Mouse (Mus musculus): Measurements from ENCODE around the gene Prr14l. TPM values are rescaled to one million over a fixed set of nuclear protein-coding genes. Genes with fewer than 3 reads are reported as not detected.
A peak's percentile ranks its signal among the peaks of the same experiment; 100 is the strongest.
"Not testable (repeated sequence)": the region's sequence is repeated elsewhere in the genome, so short reads cannot be mapped to it uniquely, and the experiment has no call there.

Prr14l gene
- total RNA-seq, 2 experiments from 2014 or later: 4.7 to 6.1 TPM

DNA sequence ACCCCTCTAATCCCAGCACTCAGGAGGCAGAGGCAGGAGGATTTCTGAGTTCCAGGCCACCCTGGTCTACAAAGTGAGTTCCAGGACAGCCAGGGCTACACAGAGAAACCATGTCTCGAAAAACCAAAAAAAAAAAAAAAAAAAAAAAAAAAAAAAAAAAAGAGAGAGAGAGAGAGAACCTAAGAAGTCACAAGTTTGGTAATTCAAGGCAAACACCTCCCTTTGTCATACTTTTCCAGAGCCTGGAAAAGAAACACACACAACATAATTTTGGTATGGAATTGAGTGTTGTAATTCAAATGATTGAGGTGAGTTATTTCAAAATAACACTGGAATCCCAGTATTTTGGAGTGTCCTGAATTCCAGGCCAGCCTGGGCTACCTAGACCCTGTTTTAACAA, 67.6 kb downstream of the Prr14l start:
- not testable (repeated sequence) for DNase-seq

DNA sequence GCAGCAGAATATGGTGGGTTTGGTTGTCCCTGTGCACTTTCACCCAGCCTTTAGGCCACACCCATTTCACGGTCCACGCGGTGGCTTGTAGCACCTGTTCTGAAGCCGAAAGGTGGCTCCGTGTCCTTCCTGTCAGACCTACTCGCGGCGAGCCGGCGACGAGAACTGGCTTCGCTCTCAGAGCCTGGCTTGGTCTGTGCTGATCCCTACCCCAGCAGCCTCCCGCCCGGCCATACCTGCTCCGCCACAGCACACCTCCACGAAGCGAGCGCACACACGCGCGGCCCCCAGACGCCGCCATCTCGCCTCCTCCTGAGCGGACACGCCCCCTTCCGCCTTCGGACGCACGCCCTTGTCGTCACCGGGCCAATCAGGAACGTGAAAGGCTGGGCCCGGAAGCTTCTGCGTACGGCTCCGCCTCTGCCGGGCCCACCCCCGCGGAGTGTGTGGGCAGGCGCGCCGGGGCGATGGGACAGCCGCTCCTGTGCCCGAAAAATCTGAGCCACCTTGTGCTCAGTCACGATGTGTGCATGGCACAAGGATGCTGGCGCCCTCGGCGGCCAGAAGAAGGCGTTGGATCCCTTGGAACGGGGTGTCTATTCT, 68.6 kb downstream of the Prr14l start, which contains the start of gene Pisd:
Gene Pisd (minus strand): TSS at position 334 of the 603 bp plus-strand sequence.
- DNase-seq: peak; percentile 95 to 97

GRCm38 (mm10) chr5:32784726-32785125, 69.3 kb downstream of the Prr14l start:
- DNase-seq: peak in 1 of 2 experiments; percentile 7

DNA sequence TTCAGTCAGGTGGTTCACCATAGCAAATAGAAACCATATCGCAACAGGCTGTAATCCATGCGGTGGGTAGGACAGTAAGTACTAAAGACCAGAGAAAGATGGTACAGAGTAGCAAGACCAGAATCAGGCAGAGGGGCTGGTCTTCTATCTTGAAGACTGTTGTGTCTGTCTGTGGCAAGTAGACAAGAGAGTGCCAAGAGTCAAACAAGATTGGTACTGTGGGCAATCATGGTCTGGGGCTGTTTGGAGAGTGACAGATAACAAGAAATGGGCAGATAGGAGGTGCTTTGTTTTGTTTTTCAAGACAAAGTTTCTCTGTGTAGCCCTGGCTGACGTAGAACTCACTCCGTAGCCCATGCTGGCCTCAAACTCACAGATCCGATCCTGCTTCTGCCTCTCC, 72.5 kb downstream of the Prr14l start:
- DNase-seq: no peak

GRCm38 (mm10) chr5:32778168-32778567, 75.9 kb downstream of the Prr14l start:
- DNase-seq: no peak

- DNase-seq: no peak
Observed at GRCm38 (mm10) chr5:32772361-32772760, 81.7 kb downstream of the Prr14l start.

- DNase-seq: no peak
Observed at GRCm38 (mm10) chr5:32767636-32768373, 86.3 kb downstream of the Prr14l start.

GRCm38 (mm10) chr5:32767004-32767403, 87.1 kb downstream of the Prr14l start:
- DNase-seq: no peak

- peak; percentile 52 to 74 for DNase-seq
Observed at GRCm38 (mm10) chr5:32761566-32762140, 92.4 kb downstream of the Prr14l start.

DNA sequence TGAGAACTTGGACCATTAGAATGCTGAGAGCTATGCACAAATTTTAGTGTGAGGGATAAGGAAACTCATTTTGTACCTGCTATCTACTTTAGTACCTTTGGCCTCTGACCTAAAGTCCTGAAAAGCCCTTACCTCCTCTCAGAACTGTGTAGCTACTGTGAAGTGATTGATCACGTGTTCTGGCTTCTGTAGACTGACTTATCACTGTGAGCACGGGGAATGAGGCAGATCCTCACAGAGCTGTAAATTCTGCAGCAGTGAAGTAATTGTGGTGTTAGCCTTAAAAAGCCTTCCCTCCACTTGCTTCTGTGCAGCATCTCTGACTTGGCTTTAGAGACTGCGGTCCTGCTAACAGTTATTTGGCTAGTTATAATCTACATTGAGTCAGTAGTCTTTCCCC, 93.3 kb downstream of the Prr14l start:
- no peak for DNase-seq

DNA sequence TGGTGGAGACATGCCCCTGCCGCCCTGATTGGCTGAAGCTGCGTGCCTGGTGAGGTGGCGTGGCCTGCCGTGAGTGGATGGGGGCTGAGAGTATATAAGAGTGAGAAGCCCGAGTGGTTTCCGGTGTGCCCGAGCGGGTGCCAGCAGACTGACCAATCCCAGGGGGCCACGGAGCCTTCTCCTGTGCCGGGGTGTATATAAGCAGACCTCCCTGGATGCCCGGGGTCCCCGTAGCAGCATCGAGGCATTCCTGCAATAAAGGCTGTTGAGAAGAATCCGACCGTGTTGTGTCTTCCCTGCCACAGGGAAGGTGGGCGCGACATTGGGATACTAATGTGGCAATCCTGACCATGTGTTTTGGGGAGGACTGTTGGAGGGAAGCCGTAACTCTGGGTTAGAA, 93.7 kb downstream of the Prr14l start:
- not testable (repeated sequence) for DNase-seq

- DNase-seq: no peak
Observed at GRCm38 (mm10) chr5:32759662-32760061, 94.4 kb downstream of the Prr14l start.

DNA sequence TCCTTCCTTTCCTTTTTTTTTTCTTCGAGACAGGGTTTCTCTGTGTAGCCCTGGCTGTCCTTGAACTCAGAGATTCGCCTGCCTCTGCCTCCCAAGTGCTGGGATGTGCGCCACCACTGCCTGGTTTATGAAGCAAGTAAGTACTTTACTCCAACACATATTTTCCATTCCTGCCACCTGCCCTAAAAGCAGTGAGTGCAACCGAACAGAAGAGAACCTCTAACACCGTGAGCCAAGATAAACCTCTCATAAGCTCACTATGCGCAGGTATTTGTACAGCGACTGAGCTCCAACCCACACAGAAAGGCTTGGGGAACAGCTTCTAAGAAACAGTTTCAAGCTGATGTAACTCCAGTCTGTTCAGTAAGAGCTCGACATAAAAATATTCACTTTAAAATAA, 97.9 kb downstream of the Prr14l start:
- DNase-seq: no peak

GRCm38 (mm10) chr5:32751736-32752135, 102.3 kb downstream of the Prr14l start:
- DNase-seq: no peak

DNA sequence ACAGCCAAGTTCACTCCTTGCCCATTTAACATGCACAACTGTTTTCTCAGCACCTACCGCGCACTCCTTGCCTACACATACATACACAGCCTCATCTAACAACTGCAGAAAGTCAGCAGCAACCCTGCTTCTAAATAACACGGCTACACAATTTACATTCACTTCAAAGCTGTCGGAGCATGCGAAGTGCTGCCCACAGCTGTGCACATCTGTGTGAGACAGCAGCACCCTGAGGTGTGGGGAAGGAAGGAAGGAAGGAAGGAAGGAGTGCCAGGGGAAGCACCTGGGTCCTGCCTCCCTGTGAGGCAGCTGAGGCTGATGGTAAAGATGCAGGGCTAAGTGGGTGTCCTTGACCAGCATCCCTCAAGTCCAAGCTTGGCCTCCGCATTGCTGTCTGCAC, 105.1 kb downstream of the Prr14l start:
- no peak for DNase-seq

DNA sequence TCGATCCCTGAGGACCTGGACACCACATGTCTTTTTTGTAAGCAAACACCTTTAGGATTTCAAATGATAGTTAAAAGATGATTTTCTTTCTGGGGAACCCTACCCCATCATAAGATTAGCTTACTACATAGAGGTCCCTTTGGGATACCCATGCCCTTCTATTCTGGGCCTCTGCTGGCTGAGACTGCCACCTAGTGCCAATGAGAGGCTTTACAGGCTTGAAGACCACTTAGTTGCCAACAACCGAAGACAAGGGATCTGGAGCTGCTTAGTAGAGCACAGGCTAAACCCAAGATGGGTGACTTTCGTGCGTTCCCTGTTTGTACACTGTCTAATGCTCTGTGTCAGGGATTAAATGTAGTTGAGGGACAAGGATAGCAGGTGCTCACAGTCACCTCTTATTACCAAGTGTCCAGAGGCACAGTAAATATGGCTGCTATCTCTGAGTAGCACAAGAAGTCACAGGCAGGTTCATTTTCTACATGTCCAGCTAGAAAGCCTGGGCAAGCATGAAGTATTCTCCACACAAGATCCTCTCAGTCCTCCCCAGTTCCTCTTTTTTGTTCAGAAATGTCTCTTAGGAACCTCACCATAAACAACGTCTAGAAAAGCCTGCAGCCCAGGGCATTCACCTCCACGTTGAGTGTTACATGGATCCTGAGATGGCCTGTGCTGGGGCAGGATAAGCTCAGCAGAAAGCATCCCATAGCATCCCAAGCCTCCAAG, 106.2 kb downstream of the Prr14l start:
- DNase-seq: peak; percentile 70 to 75

GRCm38 (mm10) chr5:32745705-32746655, 108.1 kb downstream of the Prr14l start:
- DNase-seq: peak; percentile 87 to 96

GRCm38 (mm10) chr5:32742149-32742548, 111.9 kb downstream of the Prr14l start:
- DNase-seq: no peak

- DNase-seq: not testable (repeated sequence)
Observed at GRCm38 (mm10) chr5:32741377-32741776, 112.7 kb downstream of the Prr14l start.

- DNase-seq: not testable (repeated sequence)
Observed at GRCm38 (mm10) chr5:32740850-32741249, 113.2 kb downstream of the Prr14l start.

GRCm38 (mm10) chr5:32740138-32740537, 113.9 kb downstream of the Prr14l start:
- DNase-seq: no peak

Measured in heart, adult 18-20 months (tissue).